Comparison of ENCODE assay signal across 27 mouse cellular contexts in the genomic region with DNA sequence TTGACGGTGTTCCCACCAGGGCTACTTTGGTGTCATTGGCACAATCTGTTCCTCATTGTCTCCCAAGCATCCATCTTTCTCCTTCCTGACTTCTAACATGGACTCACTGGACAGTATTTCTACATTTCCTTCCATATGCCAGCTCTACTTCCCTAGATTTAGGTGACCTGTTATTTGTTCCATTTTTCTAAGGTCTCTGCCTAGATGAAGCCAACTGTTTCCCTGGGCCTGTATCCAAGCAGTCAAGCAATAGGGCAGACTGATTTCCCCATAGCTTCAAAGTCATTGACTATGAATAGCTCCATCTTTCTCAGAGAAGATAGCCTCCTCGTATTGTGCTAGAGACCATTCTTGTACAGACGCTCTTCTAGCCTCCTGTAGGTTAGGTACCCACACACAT.
"Had no signal": no experiment of that assay in that cellular context is flagged by ENCODE, and none has a peak within 500 bp of the region (broad histone marks: within the 10 kb centered on the region; RNA-seq: fewer than 3 reads in every experiment).

No protein-coding gene starts in this region.

- H3K4me3 ChIP-seq: heart, embryonic 10.5 days; heart, embryonic 12.5 days; hindbrain, embryonic 10.5 days; hindbrain, embryonic 12.5 days; intestine, embryonic 15.5 days; limb, embryonic 13.5 days; limb, embryonic 15.5 days; liver, embryonic 12.5 days had no signal

- H3K36me3 ChIP-seq: heart, embryonic 10.5 days; heart, embryonic 12.5 days; hindbrain, embryonic 10.5 days; hindbrain, embryonic 12.5 days; intestine, embryonic 15.5 days; limb, embryonic 13.5 days; limb, embryonic 15.5 days; liver, embryonic 12.5 days had no signal

- H3K4me1 ChIP-seq: heart, embryonic 10.5 days; heart, embryonic 12.5 days; intestine, embryonic 15.5 days; limb, embryonic 13.5 days; limb, embryonic 15.5 days; liver, embryonic 12.5 days had no signal

- ATAC-seq: hindbrain, embryonic 16.5 days; inflammation-experienced regulatory T-cells, adult 6 months; intestine, embryonic 15.5 days; intestine, postnatal 0 days; liver, embryonic 12.5 days had no signal

- DNase-seq: gastrocnemius, postnatal 10 days; gastrocnemius, postnatal 25 days; heart, adult 18-20 months; heart, postnatal 10 days; heart, postnatal 4 days; kidney, adult 18-20 months; kidney, adult 8-10 months; kidney, postnatal 10 days; kidney, postnatal 25 days; kidney, postnatal 4 days; layer of hippocampus, adult 9-11 months; layer of hippocampus, postnatal 36 days; left cerebral cortex, postnatal 4 days; lung, adult 18-20 months had no signal

- H3K27ac ChIP-seq: heart, embryonic 10.5 days; hindbrain, embryonic 10.5 days; hindbrain, embryonic 12.5 days; hindbrain, embryonic 14.5 days; intestine, embryonic 15.5 days; limb, embryonic 13.5 days; limb, embryonic 15.5 days; liver, embryonic 12.5 days; liver, embryonic 14.5 days had no signal

- H3K27me3 ChIP-seq: heart, embryonic 12.5 days; intestine, embryonic 15.5 days; limb, embryonic 15.5 days; liver, embryonic 12.5 days had no signal

- H3K9ac ChIP-seq: heart, embryonic 12.5 days; hindbrain, embryonic 12.5 days; hindbrain, embryonic 14.5 days; intestine, embryonic 15.5 days; limb, embryonic 13.5 days; limb, embryonic 15.5 days; liver, embryonic 12.5 days; liver, embryonic 14.5 days had no signal
